Mouse (Mus musculus) cerebellum, postnatal 10 days (tissue): ENCODE results near the gene Fars2.

ENCODE experiments used
- DNase-seq, 2 experiments: peaks; one replicate each; pipeline ENCODE4 v3.0.0; 2021; ENCODE audit warnings: mixed read lengths in 2 of 2

The Fars2 gene

DNA sequence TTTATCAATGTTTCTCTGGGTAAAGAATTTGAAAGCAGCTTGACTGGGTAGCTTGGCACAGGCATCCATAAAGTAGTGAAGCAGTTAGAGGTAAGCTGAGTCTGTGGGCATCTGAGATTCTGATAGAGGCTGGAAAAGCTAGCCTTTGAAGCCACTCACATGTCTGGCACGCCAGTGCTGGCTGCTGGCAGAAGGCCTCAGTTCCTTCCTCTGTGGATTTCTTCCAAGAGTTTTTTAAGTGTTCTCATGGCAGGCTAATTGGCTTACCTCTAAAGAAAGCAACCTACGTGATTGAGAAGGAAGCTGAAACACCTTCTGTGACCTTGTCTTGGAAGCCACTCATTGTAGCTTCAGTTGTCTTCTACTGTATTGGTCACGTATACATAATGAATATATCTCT is 600.2 kb downstream of the Fars2 start:
- peak; percentile 57 to 62 for DNase-seq

DNA sequence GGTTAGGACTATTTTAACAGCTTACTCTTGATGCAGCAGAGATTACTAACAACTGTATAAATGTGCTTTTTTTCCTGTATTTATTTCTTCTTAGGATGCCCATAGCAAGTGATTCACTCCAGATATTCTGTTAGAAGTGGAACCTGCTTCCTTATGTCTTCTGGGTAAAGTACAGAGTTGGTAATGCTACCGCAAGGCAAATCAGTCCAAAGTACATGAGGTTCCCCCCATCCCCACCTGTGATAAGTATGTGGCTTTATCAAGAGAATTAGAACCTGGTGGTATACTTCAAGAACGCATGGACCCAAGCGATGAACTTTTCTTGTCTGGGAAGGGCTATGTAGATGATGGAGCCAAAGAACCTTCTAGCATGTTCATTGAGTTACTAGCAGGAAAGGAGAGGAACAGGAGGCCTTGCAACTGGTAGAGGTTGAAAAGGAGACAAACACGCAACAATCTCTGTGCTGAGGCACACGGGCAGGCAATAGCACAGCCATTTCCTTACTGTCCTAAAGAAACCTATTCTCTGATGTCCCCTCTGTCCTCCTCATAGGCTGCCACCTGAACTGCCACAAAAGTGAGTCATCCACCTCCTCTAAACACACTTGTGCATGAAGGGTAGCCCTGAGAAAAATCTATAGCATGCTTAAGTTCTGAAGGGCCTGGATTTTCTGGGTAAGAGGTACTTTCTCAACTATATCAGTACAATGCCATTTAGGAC is 603.2 kb downstream of the Fars2 start:
- DNase-seq: no peak

DNA sequence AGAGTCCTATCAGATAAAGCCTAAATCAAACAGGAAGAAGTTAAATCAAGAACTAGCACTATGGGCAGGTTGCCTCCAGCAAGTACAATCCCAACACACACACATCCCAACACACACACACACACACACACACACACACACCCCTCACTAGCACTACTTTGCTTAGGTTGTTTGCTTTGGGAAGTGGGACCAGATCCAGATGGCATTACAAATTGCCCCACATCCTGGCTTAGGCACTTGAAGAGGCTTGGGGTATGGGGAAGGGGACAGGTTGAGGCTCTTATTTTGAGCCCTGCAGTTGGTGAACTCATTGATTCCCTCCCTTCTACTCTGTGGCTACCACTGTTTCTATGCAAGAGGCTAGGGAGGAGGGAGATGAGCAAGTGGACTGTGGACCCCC is 605.1 kb downstream of the Fars2 start:
- peak in 1 of 2 experiments; percentile 20 for DNase-seq

DNA sequence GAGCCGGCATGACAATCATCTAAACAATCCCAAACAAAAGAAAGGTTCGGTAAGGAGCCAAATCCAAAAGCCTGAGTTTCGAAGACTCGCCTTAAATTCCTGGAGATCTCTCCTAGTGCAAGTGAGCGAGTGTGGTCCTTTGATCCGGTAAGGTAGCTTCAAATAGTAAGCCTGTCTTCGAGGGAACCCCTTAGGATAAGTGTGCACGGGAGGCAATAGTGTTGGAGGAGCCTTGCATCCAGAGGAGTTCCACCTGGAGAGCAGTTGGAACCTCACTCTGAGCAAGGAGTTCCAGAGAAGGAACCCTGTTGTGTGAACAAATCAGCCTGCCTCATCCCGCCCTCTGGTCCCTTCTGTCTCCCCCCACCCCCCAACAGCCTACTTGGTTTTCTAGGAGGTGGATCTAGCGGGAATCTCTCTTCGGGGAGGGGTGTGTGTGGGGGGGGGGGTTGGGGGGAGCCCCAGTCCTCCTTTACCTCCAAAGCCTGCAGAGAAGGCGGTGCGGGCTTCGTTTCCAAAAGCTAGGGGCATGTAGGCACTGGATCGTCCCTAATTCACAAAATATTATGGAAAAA is 606.6 kb downstream of the Fars2 start:
- peak; percentile 54 for DNase-seq

DNA sequence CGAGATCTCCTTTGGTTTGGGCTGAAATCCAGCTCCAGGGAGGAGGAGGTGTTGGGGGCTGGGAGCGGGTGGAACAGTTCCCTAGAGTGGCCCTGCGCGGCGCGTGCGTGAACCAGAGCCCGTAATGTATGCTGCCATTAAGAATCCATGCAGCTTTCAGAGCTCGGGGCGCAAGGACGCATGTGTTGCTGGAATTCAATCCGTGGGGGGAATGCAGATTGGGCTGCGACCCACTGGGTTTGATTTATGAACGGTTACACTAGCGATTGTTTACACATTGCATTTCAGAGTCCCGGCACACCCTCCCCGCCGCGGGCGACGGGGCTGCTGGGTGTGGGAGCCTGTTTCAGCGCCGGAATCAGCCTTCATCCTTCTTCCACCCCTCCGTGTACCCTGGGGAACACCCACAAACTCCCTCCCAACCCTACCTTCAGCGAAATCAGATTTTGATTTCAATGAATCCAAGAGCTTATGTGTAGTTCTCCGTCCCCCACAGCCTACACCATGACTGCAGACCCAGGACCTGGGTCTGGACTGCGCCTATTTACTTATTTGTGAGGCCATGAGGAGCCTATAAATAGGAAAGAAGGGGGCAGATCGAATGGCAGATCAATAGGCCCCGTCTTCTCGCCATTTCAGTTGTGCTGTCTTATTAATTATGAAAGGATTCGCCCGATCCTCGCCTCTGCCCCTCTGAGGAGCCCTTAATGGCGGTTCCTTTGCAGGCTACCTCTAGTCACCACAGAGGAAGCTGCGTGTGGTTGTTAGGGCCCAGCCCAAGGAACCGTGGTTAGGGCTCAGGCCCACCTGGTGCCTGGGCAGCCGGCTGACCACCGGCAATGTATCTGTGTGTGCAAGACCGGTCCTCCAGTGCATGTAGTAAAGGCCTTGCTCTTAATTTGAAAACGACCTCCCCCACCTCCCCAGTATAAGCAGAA is 607.6 kb downstream of the Fars2 start:
- DNase-seq: peak; percentile 94

GRCm38 (mm10) chr13:36725881-36726280 is 608.7 kb downstream of the Fars2 start:
- DNase-seq: peak; percentile 34 to 52

- DNase-seq: peak; percentile 79
Observed at GRCm38 (mm10) chr13:36726551-36726950, 609.3 kb downstream of the Fars2 start.

GRCm38 (mm10) chr13:36726951-36727778 is 610.0 kb downstream of the Fars2 start:
- peak; percentile 92 to 95 for DNase-seq

- peak; percentile 82 to 84 for DNase-seq
Observed at GRCm38 (mm10) chr13:36727779-36728470, 610.7 kb downstream of the Fars2 start.

DNA sequence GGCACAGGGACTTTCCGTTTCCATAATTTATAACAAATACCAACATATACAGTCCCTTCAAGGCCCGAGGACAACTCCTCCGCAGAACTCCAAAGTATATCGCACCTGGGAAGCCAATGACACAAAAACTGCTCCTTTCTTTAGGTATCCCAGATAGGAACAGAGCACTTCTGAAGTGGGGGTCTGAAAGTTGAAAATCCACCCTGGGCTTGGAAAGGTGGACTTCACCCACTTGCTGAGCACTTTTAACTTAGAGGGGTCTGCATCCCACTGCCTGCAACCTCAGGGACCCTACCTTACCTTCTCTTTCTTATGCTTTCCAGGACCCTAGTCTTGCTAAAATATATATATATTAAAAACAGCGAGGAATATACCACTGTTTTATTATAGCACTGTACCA is 611.3 kb downstream of the Fars2 start:
- DNase-seq: no peak

- peak; percentile 66 to 71 for DNase-seq
Observed at GRCm38 (mm10) chr13:36729731-36730340, 612.6 kb downstream of the Fars2 start.

GRCm38 (mm10) chr13:36730341-36730761 is 613.1 kb downstream of the Fars2 start:
- peak; percentile 57 to 65 for DNase-seq

DNA sequence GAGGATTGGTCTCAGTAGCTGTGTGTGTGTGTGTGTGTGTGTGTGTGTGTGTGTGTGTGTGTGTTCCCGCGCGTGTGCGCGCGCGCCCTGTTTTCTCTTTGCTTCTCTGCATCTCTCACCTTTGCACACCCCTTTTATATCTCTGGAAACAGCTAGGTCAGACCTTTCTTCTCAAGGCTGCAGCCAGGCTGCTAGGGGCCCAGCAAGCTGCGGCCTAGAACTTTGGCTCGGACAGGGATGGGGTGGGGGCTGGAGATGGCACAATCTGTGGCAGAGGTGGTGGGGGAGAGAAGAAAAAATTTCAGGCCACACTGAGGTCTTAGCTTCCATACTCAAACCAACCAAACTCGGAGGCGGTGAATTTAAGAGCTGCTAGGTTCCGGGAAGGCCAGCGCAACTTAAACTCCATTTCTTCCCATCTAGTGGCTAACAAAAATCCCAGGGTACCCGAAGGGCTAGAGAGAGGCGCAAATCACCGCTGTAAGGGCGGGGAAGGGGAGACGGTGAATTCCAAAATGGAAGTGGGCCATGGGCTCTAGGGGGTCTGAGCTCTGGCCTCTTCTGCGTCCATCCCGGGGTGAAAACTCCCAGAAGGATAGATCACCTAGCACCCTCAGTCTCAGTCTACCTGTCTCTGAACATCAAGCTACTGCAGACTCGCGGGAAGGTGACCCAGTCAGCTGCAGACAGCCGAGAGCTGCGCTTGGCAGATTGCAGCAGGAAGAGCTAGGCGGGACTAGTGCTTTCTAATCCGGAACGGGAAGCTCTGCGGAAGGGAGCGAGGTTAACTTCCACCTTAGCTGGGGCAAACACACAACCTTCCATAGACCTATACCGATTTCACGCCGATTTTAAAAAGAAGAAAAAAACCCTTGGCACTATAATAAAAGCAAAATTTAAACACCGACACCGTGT is 614.1 kb downstream of the Fars2 start:
- DNase-seq: peak; percentile 74 to 77

GRCm38 (mm10) chr13:36731931-36732461 is 614.8 kb downstream of the Fars2 start:
- peak; percentile 60 to 62 for DNase-seq

- peak; percentile 28 to 45 for DNase-seq
Observed at GRCm38 (mm10) chr13:36732891-36733490, 615.8 kb downstream of the Fars2 start.

DNA sequence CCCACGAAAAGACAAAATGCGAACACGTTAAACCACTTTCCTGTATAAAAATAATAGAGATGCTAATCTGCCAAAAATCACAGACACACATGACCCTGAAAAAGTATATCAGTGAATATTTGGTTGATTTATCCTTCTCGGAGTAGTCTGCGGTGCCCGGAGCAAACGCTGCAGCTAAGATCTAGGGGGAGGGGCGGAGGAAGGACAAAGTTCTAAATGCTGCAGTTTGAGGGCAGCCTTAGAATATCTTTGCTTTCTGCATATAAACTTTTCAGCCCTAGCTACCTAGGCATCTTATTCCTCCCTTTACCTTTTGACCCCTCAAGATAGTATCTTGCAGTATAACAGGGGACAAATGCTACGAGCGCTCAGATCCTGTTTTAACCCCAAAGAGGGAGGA is 616.4 kb downstream of the Fars2 start:
- peak; percentile 62 to 69 for DNase-seq

- peak; percentile 75 for DNase-seq
Observed at GRCm38 (mm10) chr13:36733989-36734690, 616.9 kb downstream of the Fars2 start.

DNA sequence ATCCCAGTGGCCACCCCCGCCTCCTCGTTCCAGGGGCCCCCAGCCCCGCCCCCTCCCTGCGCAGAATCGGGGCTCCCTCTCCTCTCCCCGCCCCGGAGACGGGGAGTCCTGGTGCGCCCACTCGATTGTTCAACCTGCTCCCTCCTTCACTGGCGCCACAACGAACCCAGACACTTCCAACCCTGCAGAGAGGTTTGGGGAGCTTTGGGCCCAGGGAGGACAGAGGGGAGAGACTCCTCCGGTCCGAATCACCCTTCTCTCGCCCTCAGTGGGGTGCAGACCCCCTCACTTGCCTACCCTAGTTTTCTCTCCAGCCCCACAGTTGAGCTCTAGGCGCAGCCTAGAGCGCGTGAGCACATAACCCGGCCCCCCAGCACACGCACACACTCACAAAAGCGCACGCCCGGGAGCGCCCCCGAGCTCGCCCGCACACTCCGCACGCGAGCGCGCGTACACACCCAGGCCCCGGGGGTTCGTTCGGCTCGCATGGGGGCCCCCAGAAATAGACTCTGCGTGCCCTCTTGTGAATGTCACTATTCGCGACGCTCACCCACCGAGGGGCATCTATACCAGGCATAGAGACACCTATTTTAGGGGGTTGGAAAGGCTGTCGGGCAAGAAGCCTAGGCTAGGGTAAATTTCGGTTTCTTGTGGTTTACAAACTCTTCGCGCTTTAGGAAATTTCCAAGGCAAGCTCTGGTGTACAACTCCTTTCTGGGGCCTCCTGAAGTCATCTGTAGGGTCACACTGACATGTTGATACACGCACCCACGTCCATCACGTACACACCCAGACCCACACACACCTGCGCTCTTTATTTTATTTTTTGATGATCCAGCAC is 617.7 kb downstream of the Fars2 start, which contains the start of gene Nrn1:
Gene Nrn1, minus strand, starts transcription at position 401 of the 841 bp plus-strand sequence.
- peak; percentile 85 to 90 for DNase-seq
